Mouse (Mus musculus): ENCODE data around the gene Slc25a45. TPM values are rescaled to one million over a fixed set of nuclear protein-coding genes. Genes with fewer than 3 reads are reported as not detected.

Slc25a45 gene
- polyA plus RNA-seq, 1 experiment from 2014 or later: 1.0 TPM

Other genes starting within 250 kb of the Slc25a45 start
- gene Rela, start 240.3 kb upstream of the Slc25a45 start, polyA plus RNA-seq (2014; fragmentation: Nextera tagmentation; extraction: Ambion mirVana): 27.2 and 29.6 TPM in 2 replicates
- gene Sipa1, start 214.1 kb upstream of the Slc25a45 start, polyA plus RNA-seq (2014; fragmentation: Nextera tagmentation; extraction: Ambion mirVana): 7.8 and 8.2 TPM in 2 replicates
- gene Map3k11, start 189.1 kb upstream of the Slc25a45 start, polyA plus RNA-seq (2014; fragmentation: Nextera tagmentation; extraction: Ambion mirVana): 13.4 and 14.7 TPM in 2 replicates
- 22.9 and 23.1 TPM in 2 replicates for gene Pcnx3, start 188.9 kb upstream of the Slc25a45 start, polyA plus RNA-seq (2014; fragmentation: Nextera tagmentation; extraction: Ambion mirVana)
- gene Kcnk7, start 173.4 kb upstream of the Slc25a45 start, polyA plus RNA-seq (2014; fragmentation: Nextera tagmentation; extraction: Ambion mirVana): 0.19 TPM in 1 of 2 replicates, not detected in the other
- 4.4 and 6.2 TPM in 2 replicates for gene Ehbp1l1, start 151.5 kb upstream of the Slc25a45 start, polyA plus RNA-seq (2014; fragmentation: Nextera tagmentation; extraction: Ambion mirVana)
- gene Fam89b, start 148.2 kb upstream of the Slc25a45 start, polyA plus RNA-seq (2014; fragmentation: Nextera tagmentation; extraction: Ambion mirVana): 165 and 174 TPM in 2 replicates
- 3.5 and 3.8 TPM in 2 replicates for gene Ltbp3, start 136.9 kb upstream of the Slc25a45 start, polyA plus RNA-seq (2014; fragmentation: Nextera tagmentation; extraction: Ambion mirVana)
- 47.2 and 55.7 TPM in 2 replicates for gene Scyl1, start 106.4 kb upstream of the Slc25a45 start, polyA plus RNA-seq (2014; fragmentation: Nextera tagmentation; extraction: Ambion mirVana)
- gene Frmd8, start 2.5 kb upstream of the Slc25a45 start, polyA plus RNA-seq (2014; fragmentation: Nextera tagmentation; extraction: Ambion mirVana): 14.9 and 15.8 TPM in 2 replicates
- gene Tigd3, start 16.3 kb downstream of the Slc25a45 start, polyA plus RNA-seq (2014; fragmentation: Nextera tagmentation; extraction: Ambion mirVana): 7.0 and 7.5 TPM in 2 replicates
- gene Dpf2, start 35.2 kb downstream of the Slc25a45 start, polyA plus RNA-seq (2014; fragmentation: Nextera tagmentation; extraction: Ambion mirVana): 154 and 171 TPM in 2 replicates
- 3.4 TPM in 2 replicates for gene Cdc42ep2, start 47.0 kb downstream of the Slc25a45 start, polyA plus RNA-seq (2014; fragmentation: Nextera tagmentation; extraction: Ambion mirVana)
- 67.7 and 68.3 TPM in 2 replicates for gene Pola2, start 86.4 kb downstream of the Slc25a45 start, polyA plus RNA-seq (2014; fragmentation: Nextera tagmentation; extraction: Ambion mirVana)
- not detected in 2 replicates for gene Slc22a20, start 108.3 kb downstream of the Slc25a45 start, polyA plus RNA-seq (2014; fragmentation: Nextera tagmentation; extraction: Ambion mirVana)
- gene Capn1, start 138.1 kb downstream of the Slc25a45 start, polyA plus RNA-seq (2014; fragmentation: Nextera tagmentation; extraction: Ambion mirVana): 3.8 and 4.2 TPM in 2 replicates
- gene Syvn1, start 168.8 kb downstream of the Slc25a45 start, polyA plus RNA-seq (2014; fragmentation: Nextera tagmentation; extraction: Ambion mirVana): 23.9 and 27.1 TPM in 2 replicates
- gene Mrpl49, start 180.0 kb downstream of the Slc25a45 start, polyA plus RNA-seq (2014; fragmentation: Nextera tagmentation; extraction: Ambion mirVana): 81.7 and 86.6 TPM in 2 replicates
- 749 and 751 TPM in 2 replicates for gene Fau, start 180.0 kb downstream of the Slc25a45 start, polyA plus RNA-seq (2014; fragmentation: Nextera tagmentation; extraction: Ambion mirVana)
- 39.7 and 41.1 TPM in 2 replicates for gene Znhit2, start 183.4 kb downstream of the Slc25a45 start, polyA plus RNA-seq (2014; fragmentation: Nextera tagmentation; extraction: Ambion mirVana)
- gene Tm7sf2, start 190.6 kb downstream of the Slc25a45 start, polyA plus RNA-seq (2014; fragmentation: Nextera tagmentation; extraction: Ambion mirVana): 36.0 and 38.1 TPM in 2 replicates
- 47.4 and 49.7 TPM in 2 replicates for gene Vps51, start 199.4 kb downstream of the Slc25a45 start, polyA plus RNA-seq (2014; fragmentation: Nextera tagmentation; extraction: Ambion mirVana)
- not detected in 2 replicates for gene Tmem262, start 202.2 kb downstream of the Slc25a45 start, polyA plus RNA-seq (2014; fragmentation: Nextera tagmentation; extraction: Ambion mirVana)
- 1.4 and 1.7 TPM in 2 replicates for gene Gm28374, start 204.4 kb downstream of the Slc25a45 start, polyA plus RNA-seq (2014; fragmentation: Nextera tagmentation; extraction: Ambion mirVana)
- gene Zfpl1, start 207.1 kb downstream of the Slc25a45 start, polyA plus RNA-seq (2014; fragmentation: Nextera tagmentation; extraction: Ambion mirVana): 70.1 and 77.8 TPM in 2 replicates
- 45.8 and 51.5 TPM in 2 replicates for gene Cdca5, start 207.2 kb downstream of the Slc25a45 start, polyA plus RNA-seq (2014; fragmentation: Nextera tagmentation; extraction: Ambion mirVana)
- 0.49 and 0.62 TPM in 2 replicates for gene AC131692.1, start 216.6 kb downstream of the Slc25a45 start, polyA plus RNA-seq (2014; fragmentation: Nextera tagmentation; extraction: Ambion mirVana)
- 0.38 and 0.59 TPM in 2 replicates for gene Naaladl1, start 228.0 kb downstream of the Slc25a45 start, polyA plus RNA-seq (2014; fragmentation: Nextera tagmentation; extraction: Ambion mirVana)
- 62.6 and 62.9 TPM in 2 replicates for gene Sac3d1, start 240.8 kb downstream of the Slc25a45 start, polyA plus RNA-seq (2014; fragmentation: Nextera tagmentation; extraction: Ambion mirVana)